Mouse (Mus musculus): Measurements from ENCODE around the gene Hnf1b. TPM values are rescaled to one million over a fixed set of nuclear protein-coding genes. Genes with fewer than 3 reads are reported as not detected.

The Hnf1b gene
- total and polyA plus RNA-seq, 3 experiments: 0.11 to 3.0 (median 0.42) TPM

DNA sequence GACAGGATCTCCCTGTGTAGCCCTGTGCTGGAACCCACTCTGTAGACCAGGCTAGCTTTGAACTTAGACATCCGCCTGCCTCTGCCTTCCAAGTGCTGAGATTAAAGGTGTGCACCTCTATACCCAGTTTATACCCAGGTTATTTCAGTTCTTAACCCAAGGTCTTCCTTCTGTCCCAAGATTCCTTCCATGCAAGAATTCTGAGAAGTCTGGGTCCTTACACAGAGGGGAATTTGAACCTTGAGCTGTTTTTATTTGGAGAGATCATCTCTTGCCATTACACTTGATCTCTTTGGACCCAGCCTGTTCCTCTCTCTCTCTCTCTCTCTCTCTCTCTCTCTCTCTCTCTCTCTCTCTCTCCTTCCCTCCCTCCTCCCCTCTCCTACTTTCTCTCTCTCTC lies 7.4 kb downstream of the Hnf1b start:
- dilution Hi-C loops (cut with MboI; ENCODE audit: extremely low pct_ligation_motif_present, extremely low pct_unique_long_range_greater_than_20kb, low sequenced_read_pairs): no loop called here
- in situ Hi-C loops (cut with MboI; ENCODE audit: low pct_ligation_motif_present, low pct_unique_long_range_greater_than_20kb, low sequenced_read_pairs): no loop called here
- H3K9ac ChIP-seq (ENCODE audit: insufficient read depth, low read depth): no peak overlapping the region

DNA sequence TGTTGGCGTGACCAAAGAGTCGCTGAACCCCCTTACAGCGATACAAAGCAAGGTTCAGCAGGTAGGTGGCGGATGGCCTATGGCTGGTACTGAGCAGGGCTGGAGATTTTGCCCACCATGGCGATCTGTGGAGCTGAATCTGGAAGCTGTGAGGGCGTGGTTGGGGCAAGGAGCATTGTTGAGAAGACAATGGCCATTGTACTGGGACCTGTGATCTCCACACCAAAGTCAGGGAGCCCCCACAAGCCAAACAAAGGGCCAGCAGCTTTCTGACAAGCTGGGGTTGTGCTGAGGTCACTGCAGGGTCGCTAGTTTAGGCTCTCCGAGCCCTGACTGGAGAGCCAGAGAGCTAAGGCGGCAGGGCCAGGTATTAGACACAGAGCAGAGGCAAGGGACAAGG lies 15.4 kb downstream of the Hnf1b start:
- H3K4me2 ChIP-seq (ENCODE audit: insufficient read depth, low read depth, poor library complexity, severe bottlenecking): no peak overlapping the region
- TF ChIP-seq JUND (conservative IDR thresholded peaks at IDR 0.05; ENCODE audit: low read depth, low read length) (no peak), MAX (IDR thresholded peaks at IDR 0.05; ENCODE audit: low read length) (no peak), KAT2A (IDR thresholded peaks at IDR 0.05; ENCODE audit: insufficient replicate concordance, low read length) (no peak), MXI1 (IDR thresholded peaks at IDR 0.05; ENCODE audit: low read depth, low read length) (no peak), EP300 (IDR thresholded peaks at IDR 0.05; ENCODE audit: low read length) (no peak), RCOR1 (conservative IDR thresholded peaks at IDR 0.05; ENCODE audit: low read depth, low read length) (no peak), ETS1 (conservative IDR thresholded peaks at IDR 0.05; ENCODE audit: low read depth, low read length) (no peak), MAZ (IDR thresholded peaks at IDR 0.05; ENCODE audit: low read depth, low read length) (no peak), JUN (IDR thresholded peaks at IDR 0.05; ENCODE audit: insufficient read depth, low read depth, low read length) (no peak), SMC3 (IDR thresholded peaks at IDR 0.05; ENCODE audit: low read depth, low read length) (no peak), CTCF (conservative IDR thresholded peaks at IDR 0.05 in 1 of 2, IDR thresholded peaks at IDR 0.05 in 1 of 2; ENCODE audit: low read depth in 2 of 2, low read length in 2 of 2) (no peak), USF2 (conservative IDR thresholded peaks at IDR 0.05; ENCODE audit: low read depth, low read length) (no peak), MAFK (IDR thresholded peaks at IDR 0.05; ENCODE audit: insufficient replicate concordance, low read length) (no peak), IRF4 (IDR thresholded peaks at IDR 0.05; ENCODE audit: low read depth, low read length) (no peak), NELFE (IDR thresholded peaks at IDR 0.05; ENCODE audit: low read depth, low read length) (no peak), RAD21 (IDR thresholded peaks at IDR 0.05; ENCODE audit: low read depth, low read length) (no peak), ZNF384 (IDR thresholded peaks at IDR 0.05; ENCODE audit: low read depth, low read length) (no peak)
- dilution Hi-C loops (cut with MboI; ENCODE audit: extremely low pct_ligation_motif_present, extremely low pct_unique_long_range_greater_than_20kb, low sequenced_read_pairs): no loop called here
- H3K27me3 ChIP-seq (replicated peaks): no peaks in the 10 kb centered on the region
- no peaks in the 10 kb centered on the region for H3K9me3 ChIP-seq (replicated peaks; ENCODE audit: low read length)
- no peaks in the 10 kb centered on the region for H3K79me2 ChIP-seq (replicated peaks; ENCODE audit: control insufficient read depth, extremely low read depth, insufficient read depth, poor library complexity, severe bottlenecking)
- in situ Hi-C loops (cut with MboI; ENCODE audit: low pct_ligation_motif_present, low pct_unique_long_range_greater_than_20kb, low sequenced_read_pairs): no loop called here
- no peak overlapping the region for H3K27ac ChIP-seq (ENCODE audit: insufficient read depth, low read depth)
- H3K36me3 ChIP-seq (replicated peaks in 1 of 2; ENCODE audit: control insufficient read depth in 1 of 2, insufficient read depth in 1 of 2, low read length in 1 of 2): peaks cover 0 to 2% of the 10 kb centered on the region in 2 experiments
- peaks cover 3 to 11% of the 10 kb centered on the region in 2 experiments; a peak in 3 of 4 replicates for H3K4me1 ChIP-seq (ENCODE audit: control insufficient read depth in 1 of 2, insufficient read depth in 2 of 2)
- no peak overlapping the region for H3K9ac ChIP-seq (ENCODE audit: insufficient read depth, low read depth)
- no peak overlapping the region for H3K4me3 ChIP-seq (replicated peaks in 1 of 3; ENCODE audit: low read depth in 2 of 3, low read length in 2 of 3, poor library complexity in 1 of 3)
- DNase-seq (ENCODE audit: extremely low read depth): no peak

More for the DNA sequence above, 7.4 kb downstream of the Hnf1b start:
- H3K27me3 ChIP-seq (replicated peaks): no peaks in the 10 kb centered on the region
- no peak for DNase-seq (ENCODE audit: extremely low read depth)
- no peak overlapping the region for H3K4me2 ChIP-seq (ENCODE audit: insufficient read depth, low read depth, poor library complexity, severe bottlenecking)
- H3K79me2 ChIP-seq (replicated peaks; ENCODE audit: control insufficient read depth, extremely low read depth, insufficient read depth, poor library complexity, severe bottlenecking): no peaks in the 10 kb centered on the region
- H3K27ac ChIP-seq (ENCODE audit: insufficient read depth, low read depth): no peak overlapping the region
- peaks cover 7% of the 10 kb centered on the region for H3K9me3 ChIP-seq (replicated peaks; ENCODE audit: low read length)
- no peaks in the 10 kb centered on the region for H3K36me3 ChIP-seq (replicated peaks in 1 of 2; ENCODE audit: control insufficient read depth in 1 of 2, insufficient read depth in 1 of 2, low read length in 1 of 2)
- no peak for TF ChIP-seq JUND (conservative IDR thresholded peaks at IDR 0.05; ENCODE audit: low read depth, low read length)
- TF ChIP-seq PAX5 (IDR thresholded peaks at IDR 0.05; ENCODE audit: low read length): no peak
- no peak for TF ChIP-seq TCF12 (IDR thresholded peaks at IDR 0.05; ENCODE audit: low read depth, low read length)
- TF ChIP-seq UBTF (IDR thresholded peaks at IDR 0.05; ENCODE audit: low read depth, low read length): no peak
- TF ChIP-seq ZMIZ1 (IDR thresholded peaks at IDR 0.05; ENCODE audit: low read depth, low read length): no peak
- TF ChIP-seq MAZ (IDR thresholded peaks at IDR 0.05; ENCODE audit: low read depth, low read length): no peak
- no peak overlapping the region for H3K4me3 ChIP-seq (replicated peaks in 1 of 3; ENCODE audit: low read depth in 2 of 3, low read length in 2 of 3, poor library complexity in 1 of 3)
- 0 out of 4 replicates have a peak, but pooled peaks cover 0 to 3% of the 10 kb centered on the region in 2 experiments for H3K4me1 ChIP-seq (ENCODE audit: control insufficient read depth in 1 of 2, insufficient read depth in 2 of 2)
